Mouse (Mus musculus): ENCODE data around the gene Nmt1. TPM values are rescaled to one million over a fixed set of nuclear protein-coding genes. Genes with fewer than 3 reads are reported as not detected.
A peak's percentile ranks its signal among the peaks of the same experiment; 100 is the strongest.

Gene Nmt1
- total RNA-seq, 2 experiments from 2014 or later, result 169 to 173 TPM

DNA sequence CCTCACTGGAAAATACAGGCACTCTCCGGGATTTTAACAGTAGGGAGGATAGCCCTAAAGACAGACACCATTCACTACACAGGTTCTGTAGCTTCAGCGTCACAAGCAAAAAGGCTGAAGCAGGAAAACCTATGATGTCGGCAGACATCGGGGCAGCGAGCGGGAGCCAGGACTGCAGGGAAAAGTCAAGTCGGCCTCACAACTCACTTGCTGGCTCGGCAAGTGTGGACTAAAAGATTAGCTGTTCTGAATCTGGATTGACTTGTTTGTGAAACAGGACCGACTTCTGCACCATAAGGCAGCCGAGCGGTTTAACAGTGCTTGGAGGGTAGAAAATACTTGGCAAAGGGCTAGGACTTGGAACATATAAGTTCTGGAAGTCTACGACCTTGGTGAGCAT, 85.0 kb downstream of the Nmt1 start:
- H3K27ac ChIP-seq, result peak overlapping the region; percentile 79
- no peak overlapping the region; the same call in 1 of the 2 replicates for H3K4me3 ChIP-seq
- no peak for TF ChIP-seq CTCF (conservative IDR thresholded peaks at IDR 0.05)
- no peak for DNase-seq (ENCODE audit: low spot score in 2 of 2)

DNA sequence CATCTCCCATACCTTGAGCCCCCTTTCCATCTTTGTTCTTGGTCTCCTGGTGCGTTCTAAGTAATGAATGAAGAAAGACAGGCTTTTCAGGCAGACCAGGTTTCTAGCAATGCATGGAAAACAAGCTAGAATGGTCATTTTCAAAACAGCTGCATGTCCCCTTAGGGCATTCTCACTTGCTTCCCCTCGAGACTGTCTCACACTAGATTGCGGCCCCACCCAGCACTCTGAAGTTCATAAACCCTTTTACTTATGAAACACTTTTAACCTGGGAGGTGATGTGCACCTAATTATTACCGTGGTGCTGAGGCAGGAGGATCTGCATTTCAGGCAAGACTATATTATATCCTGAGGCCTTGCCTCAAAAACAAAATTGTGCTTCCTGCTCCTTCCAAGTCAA, 85.8 kb downstream of the Nmt1 start:
- peak overlapping the region; percentile 99; the same call in 1 of the 2 replicates for H3K27ac ChIP-seq
- no peak for DNase-seq (ENCODE audit: low spot score in 2 of 2)
- no peak for TF ChIP-seq CTCF (conservative IDR thresholded peaks at IDR 0.05)
- no peak overlapping the region for H3K4me3 ChIP-seq

DNA sequence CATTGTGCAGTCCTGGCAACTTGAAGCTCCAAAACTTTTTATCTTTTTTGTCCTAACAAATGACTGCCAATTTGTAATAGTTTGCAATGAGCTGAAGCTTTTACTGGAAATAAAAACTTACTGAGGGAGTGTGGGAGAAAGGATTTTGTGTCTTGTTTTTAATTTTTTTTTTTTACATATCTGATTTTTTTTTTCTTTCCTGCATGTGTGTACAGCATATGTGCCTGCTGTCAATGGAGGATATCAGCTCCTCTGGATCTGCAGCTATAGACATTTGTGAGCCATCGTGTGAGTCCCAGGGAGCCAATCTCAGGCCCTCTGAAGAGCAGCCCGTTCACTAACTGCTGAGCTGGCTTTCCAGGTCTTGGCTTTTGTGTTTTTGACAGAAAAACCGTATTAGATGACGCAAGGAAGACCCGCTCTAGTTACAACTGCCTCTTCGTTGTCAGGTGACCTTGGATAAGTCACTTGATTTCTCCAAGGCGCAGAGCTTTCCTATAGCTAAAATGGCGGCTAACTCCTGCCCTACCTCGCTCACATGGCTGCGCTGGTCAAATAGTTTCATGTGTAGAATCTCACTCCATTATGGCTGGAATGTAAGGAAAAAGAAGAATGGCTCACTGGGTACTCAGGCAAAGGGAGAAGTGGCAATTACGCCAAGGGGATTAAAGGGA, 86.4 kb downstream of the Nmt1 start:
- no peak for DNase-seq (ENCODE audit: low spot score in 2 of 2)
- TF ChIP-seq CTCF (conservative IDR thresholded peaks at IDR 0.05), result no peak
- Histone ChIP-seq H3K27ac (peak overlapping the region; percentile 99), H3K4me3 (peak overlapping the region; percentile 89)

GRCm38 (mm10) chr11:103115163-103116007, 87.4 kb downstream of the Nmt1 start:
- peak overlapping the region; percentile 89 for H3K4me3 ChIP-seq
- peak; percentile 75 to 85 for DNase-seq (ENCODE audit: low spot score in 2 of 2)
- H3K27ac ChIP-seq, result peak overlapping the region; percentile 99
- TF ChIP-seq CTCF (conservative IDR thresholded peaks at IDR 0.05), result no peak

DNA sequence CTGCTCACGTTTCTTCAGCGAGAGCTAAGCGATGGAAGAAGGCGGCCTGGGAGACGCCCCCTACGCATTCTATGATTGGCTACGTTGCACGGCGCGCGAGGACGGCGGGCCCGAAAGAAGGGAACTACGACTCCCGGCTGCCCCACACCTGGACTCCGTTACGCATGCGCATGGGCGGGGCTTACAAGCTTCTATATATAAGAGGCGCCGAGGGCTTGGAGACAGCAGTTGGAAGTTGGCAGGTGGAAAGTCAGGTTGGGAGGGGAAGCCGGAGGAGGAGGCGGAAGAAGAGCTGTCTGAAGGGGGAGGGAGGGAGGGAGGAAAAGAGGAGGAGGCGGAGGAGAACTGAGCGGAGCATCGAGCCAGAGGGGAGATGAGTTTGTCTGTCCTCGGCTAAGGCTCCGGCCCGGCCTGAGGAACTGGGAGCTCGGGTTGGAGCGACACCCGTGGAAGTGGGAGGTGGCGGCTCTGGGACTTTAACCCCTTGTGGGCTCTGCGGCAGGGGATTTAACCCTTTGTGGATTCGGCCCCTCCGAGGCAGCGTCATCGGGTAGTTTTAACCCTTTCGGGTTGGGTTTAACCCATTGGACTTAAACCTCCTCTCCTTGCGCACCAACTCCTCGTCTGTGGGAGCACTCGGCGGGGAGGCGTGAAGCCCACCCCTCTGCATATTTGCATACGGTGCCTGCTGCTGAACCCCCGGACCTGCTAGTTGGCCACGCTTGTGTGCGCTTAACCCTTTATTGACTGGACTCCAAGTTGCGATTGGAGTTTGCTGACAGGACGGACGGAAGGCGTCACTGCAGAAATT, 88.2 kb downstream of the Nmt1 start, which contains the start of gene Hexim1:
Hexim1 (plus strand) TSS at position 224 of the 811 bp plus-strand sequence.
- TF ChIP-seq CTCF (conservative IDR thresholded peaks at IDR 0.05), result no peak
- DNase-seq (ENCODE audit: low spot score in 2 of 2), result peak; percentile 100
- Histone ChIP-seq H3K27ac (peak within 1 kb of the TSS; percentile 99), H3K4me3 (peak within 1 kb of the TSS; percentile 89)

DNA sequence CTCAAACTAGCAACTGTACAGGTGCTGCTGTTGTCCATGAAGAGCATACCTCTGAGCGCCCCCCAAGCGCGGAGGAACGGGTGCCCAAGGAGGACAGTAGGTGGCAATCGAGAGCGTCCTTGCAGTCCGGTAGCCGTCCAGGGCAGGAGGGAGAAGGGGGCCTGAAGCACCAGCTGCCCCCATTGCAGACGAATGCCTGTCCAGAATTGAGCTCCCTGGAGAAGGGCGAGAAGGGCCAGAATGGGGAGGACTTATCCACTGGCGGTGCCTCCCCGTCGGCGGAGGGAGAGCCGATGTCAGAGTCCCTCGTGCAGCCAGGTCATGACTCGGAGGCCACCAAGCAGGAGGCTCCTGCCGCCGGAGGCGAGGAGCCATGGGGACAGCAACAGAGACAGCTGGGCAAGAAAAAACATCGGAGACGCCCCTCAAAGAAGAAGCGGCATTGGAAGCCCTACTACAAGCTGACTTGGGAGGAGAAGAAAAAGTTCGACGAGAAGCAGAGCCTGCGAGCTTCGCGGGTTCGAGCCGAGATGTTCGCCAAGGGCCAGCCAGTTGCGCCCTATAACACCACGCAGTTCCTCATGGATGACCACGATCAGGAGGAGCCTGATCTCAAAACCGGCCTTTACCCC, 89.1 kb downstream of the Nmt1 start:
- H3K27ac ChIP-seq, result peak overlapping the region; percentile 92
- DNase-seq (ENCODE audit: low spot score in 2 of 2), result peak; percentile 70 to 79
- peak overlapping the region; percentile 77 for H3K4me3 ChIP-seq
- peak; percentile 84 for TF ChIP-seq CTCF (conservative IDR thresholded peaks at IDR 0.05)

DNA sequence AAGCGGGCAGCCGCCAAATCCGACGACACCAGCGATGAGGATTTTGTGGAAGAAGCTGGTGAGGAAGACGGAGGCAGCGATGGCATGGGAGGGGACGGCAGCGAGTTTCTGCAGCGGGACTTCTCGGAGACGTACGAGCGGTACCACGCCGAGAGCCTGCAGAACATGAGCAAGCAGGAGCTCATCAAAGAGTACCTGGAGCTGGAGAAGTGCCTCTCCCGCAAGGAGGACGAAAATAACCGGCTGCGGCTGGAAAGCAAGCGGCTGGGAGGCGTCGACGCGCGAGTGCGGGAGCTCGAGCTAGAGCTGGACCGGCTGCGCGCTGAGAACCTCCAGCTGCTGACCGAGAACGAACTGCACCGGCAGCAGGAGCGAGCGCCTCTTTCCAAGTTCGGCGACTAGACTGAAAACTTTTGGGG, 89.6 kb downstream of the Nmt1 start:
- TF ChIP-seq CTCF (conservative IDR thresholded peaks at IDR 0.05), result no peak
- peak overlapping the region; percentile 92 for H3K27ac ChIP-seq
- H3K4me3 ChIP-seq, result peak overlapping the region; percentile 77
- peak in 1 of 2 experiments; percentile 23 for DNase-seq (ENCODE audit: low spot score in 2 of 2)

Small RNA genes lying within 50 kb of the gene (microRNA-seq; reads per million reads assigned to microRNA genes)
- gene Mir6931, result 0.18 to 0.64 reads per million in 2 experiments

Other genes starting within 250 kb of the Nmt1 start
- gene Gjc1, start 208.5 kb upstream of the Nmt1 start, total RNA-seq (2021), result 1 to 10 TPM; 4.7 TPM
- 1 to 10 TPM; 3.5 to 4.5 TPM for gene Higd1b, start 192.3 kb upstream of the Nmt1 start, total RNA-seq (2021)
- 100 to 1,000 TPM; 129 to 139 TPM for gene Eftud2, start 147.2 kb upstream of the Nmt1 start, total RNA-seq (2021)
- 1 to 10 TPM; 1.5 to 3.0 TPM for gene Ccdc103, start 147.0 kb upstream of the Nmt1 start, total RNA-seq (2021)
- gene Fam187a, start 143.0 kb upstream of the Nmt1 start, total RNA-seq (2021), result under 1 TPM in 1 of 2 experiments, not detected in 1; 0.37 TPM
- 100 to 1,000 TPM; 332 to 341 TPM for gene Gfap, start 127.3 kb upstream of the Nmt1 start, total RNA-seq (2021)
- gene Kif18b, start 103.1 kb upstream of the Nmt1 start, total RNA-seq (2021), result under 1 TPM; 0.27 to 0.74 TPM
- gene C1ql1, start 81.5 kb upstream of the Nmt1 start, total RNA-seq (2021), result 10 to 100 TPM; 17.5 to 18.5 TPM
- gene Dcakd, start 143 bp downstream of the Nmt1 start, total RNA-seq (2021), result 10 to 100 TPM; 77.1 to 80.3 TPM
- 10 to 100 TPM in 1 of 2 experiments, 1 to 10 TPM in 1; 9.3 to 10.2 TPM for gene Plcd3, start 73.5 kb downstream of the Nmt1 start, total RNA-seq (2021)
- gene Acbd4, start 73.5 kb downstream of the Nmt1 start, total RNA-seq (2021), result 10 to 100 TPM; 87.1 to 91.0 TPM
- 10 to 100 TPM; 48.5 to 50.8 TPM for gene Hexim1, start 88.0 kb downstream of the Nmt1 start, total RNA-seq (2021)
- gene Hexim2, start 104.2 kb downstream of the Nmt1 start, total RNA-seq (2021), result 10 to 100 TPM in 1 of 2 experiments, 1 to 10 TPM in 1; 9.7 to 16.0 TPM
- gene Fmnl1, start 142.9 kb downstream of the Nmt1 start, total RNA-seq (2021), result 100 to 1,000 TPM; 142 to 156 TPM
- 1 to 10 TPM; 1.5 to 2.0 TPM for gene 1700023F06Rik, start 180.4 kb downstream of the Nmt1 start, total RNA-seq (2021)
- 1 to 10 TPM; 1.2 to 1.3 TPM for gene Spata32, start 190.2 kb downstream of the Nmt1 start, total RNA-seq (2021)
- gene Map3k14, start 239.3 kb downstream of the Nmt1 start, total RNA-seq (2021), result 1 to 10 TPM; 3.3 TPM